Comparison of ENCODE assay signal across 21 mouse cellular contexts in genomic region chr1:86076565-86076964, GRCm38 (mm10). TPM values are rescaled to one million over a fixed set of nuclear protein-coding genes. Genes with fewer than 3 reads are reported as not detected.
"Had no signal": no experiment of that assay in that cellular context is flagged by ENCODE, and none has a peak within 500 bp of the region (broad histone marks: within the 10 kb centered on the region; RNA-seq: fewer than 3 reads in every experiment).

No protein-coding gene starts in this region.

- DNase-seq: retina, postnatal 1 day; right cerebral cortex, adult 18-20 months; right cerebral cortex, postnatal 14 days; right cerebral cortex, postnatal 25 days; right cerebral cortex, postnatal 4 days; spleen, adult 18-20 months; thymus, adult 18-20 months; thymus, adult 2 months; thymus, postnatal 14 days; thymus, postnatal 25 days; thymus, postnatal 36 days; thymus, postnatal 4 days had no signal

RNA-seq across cellular contexts. Expression of gene 2810459M11Rik, which starts 30.9 kb away (rescaled TPM):
- polyA plus RNA-seq: spleen, adult 2 months had no signal

RNA-seq across cellular contexts. Expression of gene Htr2b, which starts 35.2 kb away (rescaled TPM):
- polyA plus RNA-seq: spleen, adult 2 months had no signal

RNA-seq across cellular contexts. Expression of gene Gm21972, which starts 56.9 kb away (rescaled TPM):
- polyA plus RNA-seq: neural tube, embryonic 12.5 days; neural tube, embryonic 13.5 days; spleen, adult 2 months; stomach, embryonic 14.5 days; stomach, embryonic 15.5 days; stomach, embryonic 16.5 days; stomach, postnatal 0 days; thymus, adult 2 months had no signal

RNA-seq across cellular contexts. Expression of gene Spata3, which starts 59.9 kb away (rescaled TPM):
- polyA plus RNA-seq: neural tube, embryonic 12.5 days; neural tube, embryonic 13.5 days; small intestine, adult 2 months; spleen, adult 2 months; stomach, embryonic 14.5 days; stomach, embryonic 15.5 days; stomach, embryonic 16.5 days; stomach, postnatal 0 days; urinary bladder, adult 2 months had no signal
